Comparison of ENCODE assay signal across 14 mouse cellular contexts in genomic region chr11:43728737-43729301, GRCm38 (mm10). TPM values are rescaled to one million over a fixed set of nuclear protein-coding genes. Genes with fewer than 3 reads are reported as not detected.
A peak's percentile ranks its signal among the peaks of the same experiment; 100 is the strongest.
DNase-seq lines count a peak whose midpoint lies in the region; ATAC-seq and TF ChIP-seq lines count a peak whose summit lies in the region.
"Had no signal": no experiment of that assay in that cellular context is flagged by ENCODE, and none has a peak within 500 bp of the region (broad histone marks: within the 10 kb centered on the region; RNA-seq: fewer than 3 reads in every experiment).

No protein-coding gene starts in this region.

- no peak overlapping the region for H3K4me3 ChIP-seq in kidney, postnatal 0 days (replicated peaks; ENCODE audit: low read depth, low read length)
- H3K4me3 ChIP-seq: embryonic facial prominence, embryonic 15.5 days; left cerebral cortex, adult 2 months had no signal

- H3K4me2 ChIP-seq in kidney, postnatal 0 days (ENCODE audit: low read length): no peak overlapping the region
- H3K4me2 ChIP-seq: embryonic facial prominence, embryonic 15.5 days had no signal

- H3K9ac ChIP-seq in kidney, postnatal 0 days (ENCODE audit: low read depth, low read length): no peak overlapping the region
- H3K9ac ChIP-seq: embryonic facial prominence, embryonic 15.5 days; liver, embryonic 14.5 days had no signal

- peak; percentile 26 for DNase-seq in kidney, postnatal 0 days (ENCODE audit: low spot score)
- DNase-seq in kidney, postnatal 14 days: no peak
- DNase-seq in brain, adult 2 months (ENCODE audit: low read depth, low spot score): peak; percentile 63
- DNase-seq in gastrocnemius, adult 18-20 months (ENCODE audit: low spot score): no peak
- DNase-seq in cerebellum, postnatal 36 days: no peak
- DNase-seq in thymus, postnatal 14 days: no peak
- DNase-seq: cerebellum, postnatal 10 days; lung, postnatal 4 days; thymus, postnatal 36 days had no signal

- H3K27me3 ChIP-seq in kidney, postnatal 0 days (ENCODE audit: insufficient read depth, low read length): no peaks in the 10 kb centered on the region
- H3K27me3 ChIP-seq: embryonic facial prominence, embryonic 15.5 days had no signal

- H3K9me3 ChIP-seq in kidney, postnatal 0 days (replicated peaks; ENCODE audit: low read length): no peaks in the 10 kb centered on the region
- H3K9me3 ChIP-seq: embryonic facial prominence, embryonic 15.5 days had no signal

- no peak for TF ChIP-seq CTCF in kidney, postnatal 0 days (IDR thresholded peaks at IDR 0.05; ENCODE audit: low read depth)

- no peak overlapping the region for H3K27ac ChIP-seq in kidney, postnatal 0 days
- H3K27ac ChIP-seq: embryonic facial prominence, embryonic 15.5 days; left cerebral cortex, adult 2 months; liver, embryonic 14.5 days had no signal

- H3K4me1 ChIP-seq in kidney, postnatal 0 days (replicated peaks; ENCODE audit: insufficient read depth, low read length): no peaks in the 10 kb centered on the region
- H3K4me1 ChIP-seq: embryonic facial prominence, embryonic 15.5 days had no signal

- peak; percentile 62; the same call in 1 of the 2 replicates for ATAC-seq in kidney, postnatal 0 days (replicated peaks; ENCODE audit: low FRiP score, low read depth)
- ATAC-seq in CD4-positive, CD25-positive, alpha-beta regulatory T cell, adult 4 months: peak; percentile 76
- peak; percentile 77 for ATAC-seq in megakaryocyte, adult 5-6 weeks (ENCODE audit: poor library complexity, severe bottlenecking)

- peaks cover 25% of the 10 kb centered on the region for H3K36me3 ChIP-seq in kidney, postnatal 0 days (ENCODE audit: insufficient read depth, low read length)

- WGBS in kidney, postnatal 0 days: 31% methylated on average over 7 of the region's 7 CpGs

RNA-seq across cellular contexts. Expression of gene Ttc1, which starts 19.0 kb away (rescaled TPM):
- 77.6 and 77.8 TPM in 2 replicates for polyA plus RNA-seq in kidney, postnatal 0 days (2015; fragmentation: Nextera tagmentation; extraction: Ambion mirVana)
- polyA plus RNA-seq in CD4-positive, CD25-positive, alpha-beta regulatory T cell, adult 4 months (2017; shearing (Covaris generic)): 100 to 1,000 TPM in 1 of 2 experiments, 10 to 100 TPM in 1; 99.4 to 106 TPM
- 32.1 and 37.8 TPM in 2 replicates for total RNA-seq in megakaryocyte, adult 5-6 weeks (2015)
- total RNA-seq in megakaryocyte, adult 5-6 weeks (2017): 56.4 and 65.2 TPM in 2 replicates
- 10 to 100 TPM; 65.1 to 65.9 TPM for total RNA-seq in gastrocnemius, adult 18-20 months (2021)

RNA-seq across cellular contexts. Expression of gene Pwwp2a, which starts 47.0 kb away (rescaled TPM):
- polyA plus RNA-seq in kidney, postnatal 0 days (2015; fragmentation: Nextera tagmentation; extraction: Ambion mirVana): 23.0 and 23.2 TPM in 2 replicates
- polyA plus RNA-seq in CD4-positive, CD25-positive, alpha-beta regulatory T cell, adult 4 months (2017; shearing (Covaris generic)): 10 to 100 TPM; 23.8 to 34.8 TPM
- 28.9 and 29.2 TPM in 2 replicates for total RNA-seq in megakaryocyte, adult 5-6 weeks (2015)
- total RNA-seq in megakaryocyte, adult 5-6 weeks (2017): 21.5 and 21.9 TPM in 2 replicates
- total RNA-seq in gastrocnemius, adult 18-20 months (2021): 10 to 100 TPM; 12.6 to 14.1 TPM

Comparison
In these comparisons a context has a peak if more than half of its experiments do, and no peak if none do; other contexts are left out.
1. DNase-seq: peak in kidney, postnatal 0 days (single experiment) and brain, adult 2 months (single experiment); none in kidney, postnatal 14 days (single experiment), gastrocnemius, adult 18-20 months (single experiment), cerebellum, postnatal 36 days (0 of 2) and thymus, postnatal 14 days (single experiment).
2. Peak in every context shown above with its lines, with median percentiles within 50 percentile points of each other: ATAC-seq.